Mouse (Mus musculus): ENCODE measurements around the gene Akr1c18. TPM values are rescaled to one million over a fixed set of nuclear protein-coding genes. Genes with fewer than 3 reads are reported as not detected.
"Not testable (repeated sequence)": the region's sequence is repeated elsewhere in the genome, so short reads cannot be mapped to it uniquely, and the experiment has no call there.

Akr1c18 gene
- 1 to 10 TPM; 1.4 to 1.8 TPM for total RNA-seq (2021)
- long read RNA-seq, partial matches to known transcripts, result 3 of 5 reads
- long read RNA-seq, other reads (novel, unspliced or antisense), result 0 of 5 reads

GRCm38 (mm10) chr13:4150518-4150917 is at the start of gene Akr1c18:
Akr1c18 (minus strand) TSS chr13:4150654.
- DNase-seq (ENCODE audit: low spot score in 2 of 2), result no peak

DNA sequence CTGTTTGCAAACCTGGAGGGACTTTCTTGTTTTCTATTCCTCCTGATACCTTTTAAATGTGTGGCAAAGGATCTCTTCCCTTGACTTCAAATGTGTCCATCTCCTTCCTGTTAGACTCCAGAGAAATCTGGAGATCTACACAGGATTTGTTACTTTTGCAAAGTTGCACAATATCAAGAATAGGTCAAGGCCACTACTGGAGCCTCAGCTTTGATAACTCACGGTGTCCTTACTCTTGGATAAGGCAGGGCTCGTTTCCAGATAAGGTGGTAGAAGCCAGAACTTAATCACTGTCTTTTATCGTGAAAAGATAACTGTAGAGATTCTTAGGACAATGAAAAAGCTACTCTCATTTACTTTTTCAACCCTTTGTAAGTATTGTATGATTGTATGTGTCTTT is 42.1 kb upstream of the Akr1c18 start:
- no peak for DNase-seq (ENCODE audit: low spot score in 2 of 2)

DNA sequence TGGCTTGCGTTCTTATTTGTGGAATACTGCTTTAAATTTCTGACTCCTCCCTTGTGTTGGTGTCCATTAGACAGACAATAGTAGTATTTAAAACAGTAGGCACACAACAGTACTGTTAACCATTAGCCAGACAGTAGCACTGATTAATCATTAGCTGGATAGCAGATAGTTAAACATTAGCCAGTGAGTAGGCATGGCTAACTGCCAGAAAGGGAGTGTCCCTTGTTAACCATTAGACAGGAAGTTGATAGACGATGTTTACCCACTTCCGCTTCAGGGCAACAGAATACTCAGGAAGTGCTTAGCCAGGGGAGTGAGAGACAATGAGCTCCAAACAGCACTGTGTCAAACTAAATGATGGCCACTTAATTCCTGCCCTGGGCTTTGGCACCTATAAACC is 40.5 kb upstream of the Akr1c18 start, which contains the start of gene Akr1c13:
Akr1c13 (plus strand) TSS at position 247 of the 400 bp plus-strand sequence.
- no peak for DNase-seq (ENCODE audit: low spot score in 2 of 2)

DNA sequence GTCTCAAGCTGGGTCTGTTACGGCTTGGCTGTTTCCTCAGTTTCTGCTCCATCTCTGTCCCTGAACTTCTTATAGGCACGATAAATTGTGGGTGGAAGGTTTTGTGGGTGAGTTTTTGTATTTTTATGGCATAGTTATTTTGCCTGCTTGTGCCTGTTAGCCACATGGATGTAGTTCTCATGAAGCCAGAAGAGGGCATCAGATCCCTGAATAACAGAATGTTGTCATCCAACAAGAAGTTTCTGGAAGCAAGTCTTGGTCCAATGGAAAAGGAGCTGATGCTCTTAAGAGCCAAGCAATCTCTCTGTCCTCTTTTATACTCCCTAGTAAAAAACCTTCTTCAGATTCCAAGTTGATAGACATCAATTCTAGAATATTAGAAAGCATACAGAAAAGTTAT is 37.7 kb upstream of the Akr1c18 start:
- peak in 1 of 2 experiments; percentile 25 for DNase-seq (ENCODE audit: low spot score in 2 of 2)

DNA sequence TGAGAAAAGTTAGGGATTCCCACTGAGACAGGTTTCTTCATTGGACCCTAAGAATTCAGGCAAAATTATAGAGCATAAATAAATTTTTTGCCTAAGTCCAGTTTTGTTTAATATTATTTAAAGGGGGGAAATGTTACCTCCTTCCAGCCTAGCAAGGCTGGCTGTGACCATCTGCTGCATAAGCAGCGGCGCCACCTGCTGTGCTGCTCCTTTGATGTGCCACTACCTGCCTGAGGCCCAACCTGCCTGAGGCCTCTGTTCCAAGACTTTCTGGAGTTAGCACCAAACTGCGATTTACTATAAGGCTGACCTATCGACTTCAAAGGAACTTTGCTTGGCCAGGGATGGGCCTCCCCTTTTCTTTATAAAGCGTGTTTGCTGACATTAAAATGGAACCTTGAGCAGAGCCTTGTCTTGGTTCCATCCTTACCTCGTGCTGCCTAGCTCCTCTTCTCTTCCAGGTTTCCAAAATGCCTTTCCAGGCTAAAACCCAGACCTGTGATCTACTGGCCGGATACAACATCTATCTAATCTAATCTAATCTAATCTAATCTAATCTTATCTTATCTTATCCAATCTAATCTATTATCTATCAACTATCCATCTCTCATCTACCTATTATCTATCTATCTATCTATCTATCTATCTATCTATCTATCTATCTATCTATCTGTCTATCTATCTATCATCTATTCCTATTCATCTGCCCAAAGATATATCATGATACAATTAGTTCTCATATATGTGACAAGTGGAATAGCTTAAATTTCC is 36.4 kb upstream of the Akr1c18 start:
- DNase-seq (ENCODE audit: low spot score in 2 of 2), result not testable (repeated sequence)

GRCm38 (mm10) chr13:4183116-4183515 is 32.7 kb upstream of the Akr1c18 start:
- no peak for DNase-seq (ENCODE audit: low spot score in 2 of 2)

DNA sequence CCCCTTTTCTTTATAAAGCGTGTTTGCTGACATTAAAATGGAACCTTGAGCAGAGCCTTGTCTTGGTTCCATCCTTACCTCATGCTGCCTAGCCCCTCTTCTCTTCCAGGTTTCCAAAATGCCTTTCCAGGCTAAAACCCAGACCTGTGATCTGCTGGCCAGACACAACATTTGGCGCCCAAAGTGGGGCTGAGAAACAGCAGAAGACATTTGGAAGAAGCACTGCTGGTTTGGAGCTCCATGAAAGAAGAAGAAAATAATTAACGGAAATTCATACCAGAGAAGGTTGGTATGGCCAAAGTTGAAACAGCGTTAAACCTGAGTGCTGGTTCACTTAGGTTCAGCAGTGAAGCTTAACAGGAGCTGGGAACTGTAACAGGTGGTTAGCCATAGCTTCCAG is 30.9 kb upstream of the Akr1c18 start:
- not testable (repeated sequence) for DNase-seq (ENCODE audit: low spot score in 2 of 2)

DNA sequence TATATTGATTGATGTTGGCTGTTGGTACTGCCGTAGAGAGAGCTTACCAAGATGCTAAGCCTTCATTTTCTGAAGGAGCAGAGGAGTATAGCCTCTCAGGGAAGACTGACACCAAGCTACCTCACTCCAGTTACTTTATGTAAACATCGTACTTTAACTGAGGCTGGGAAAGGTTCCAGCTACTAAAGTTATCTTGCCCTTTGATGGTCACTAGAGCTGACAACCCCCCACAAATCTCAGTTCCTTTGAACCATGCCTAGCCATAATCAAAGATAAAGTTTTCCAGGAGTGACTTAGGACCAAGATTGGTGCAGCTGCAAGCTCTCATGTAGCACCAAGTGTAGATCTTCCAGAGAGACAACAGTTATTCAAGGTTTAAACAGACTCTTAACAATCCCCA is 22.5 kb upstream of the Akr1c18 start:
- DNase-seq (ENCODE audit: low spot score in 2 of 2), result no peak

GRCm38 (mm10) chr13:4168006-4168405 is 17.6 kb upstream of the Akr1c18 start:
- no peak for DNase-seq (ENCODE audit: low spot score in 2 of 2)

- DNase-seq (ENCODE audit: low spot score in 2 of 2), result no peak
These were observed 4.8 kb upstream of the Akr1c18 start for GRCm38 (mm10) chr13:4155286-4155685.

GRCm38 (mm10) chr13:4153593-4153992 is 3.1 kb upstream of the Akr1c18 start:
- DNase-seq (ENCODE audit: low spot score in 2 of 2), result no peak

- DNase-seq (ENCODE audit: low spot score in 2 of 2), result no peak
These were observed 2.5 kb upstream of the Akr1c18 start for GRCm38 (mm10) chr13:4152908-4153307.

- no peak for DNase-seq (ENCODE audit: low spot score in 2 of 2)
These were observed 6.2 kb downstream of the Akr1c18 start for GRCm38 (mm10) chr13:4144261-4144660.

DNA sequence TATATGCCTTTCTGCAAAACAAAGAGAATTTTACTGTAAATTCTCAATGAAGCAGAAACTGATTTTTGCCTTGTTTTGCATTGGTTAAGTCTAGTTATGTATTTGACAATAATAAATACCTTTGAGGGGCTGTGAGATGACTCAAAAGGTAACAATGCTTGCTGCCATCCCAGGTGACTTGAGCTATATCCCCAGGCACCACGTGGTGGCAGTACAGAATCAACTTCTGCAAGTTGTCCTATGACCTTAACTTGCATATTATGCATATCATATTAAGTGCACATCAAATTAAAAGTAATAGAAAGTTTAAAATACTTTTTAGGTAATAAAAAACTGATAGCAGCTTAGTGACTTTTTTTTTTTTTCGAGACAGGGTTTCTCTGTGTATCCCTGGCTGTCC is 17.4 kb downstream of the Akr1c18 start:
- no peak for DNase-seq (ENCODE audit: low spot score in 2 of 2)

DNA sequence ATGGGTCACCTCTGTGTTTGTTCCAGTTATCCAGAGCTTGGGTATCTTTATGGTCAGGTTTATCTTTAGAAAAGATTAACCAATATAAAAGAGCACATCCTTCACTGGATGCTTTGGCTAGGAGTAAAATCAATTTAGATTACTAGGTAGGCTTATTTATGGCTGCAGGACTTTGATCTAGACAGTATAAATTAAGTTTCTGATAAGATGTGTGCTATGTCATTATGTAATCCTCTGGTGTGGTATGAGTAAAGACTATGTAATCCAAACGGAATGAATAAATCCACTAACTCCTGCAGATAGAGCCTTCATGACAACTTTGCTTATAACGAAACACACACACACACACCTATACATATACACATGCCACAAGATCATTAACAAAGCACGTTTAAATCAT is 18.7 kb downstream of the Akr1c18 start:
- no peak for DNase-seq (ENCODE audit: low spot score in 2 of 2)

- DNase-seq (ENCODE audit: low spot score in 2 of 2), result no peak
These were observed 19.1 kb downstream of the Akr1c18 start for GRCm38 (mm10) chr13:4131317-4131716.

DNA sequence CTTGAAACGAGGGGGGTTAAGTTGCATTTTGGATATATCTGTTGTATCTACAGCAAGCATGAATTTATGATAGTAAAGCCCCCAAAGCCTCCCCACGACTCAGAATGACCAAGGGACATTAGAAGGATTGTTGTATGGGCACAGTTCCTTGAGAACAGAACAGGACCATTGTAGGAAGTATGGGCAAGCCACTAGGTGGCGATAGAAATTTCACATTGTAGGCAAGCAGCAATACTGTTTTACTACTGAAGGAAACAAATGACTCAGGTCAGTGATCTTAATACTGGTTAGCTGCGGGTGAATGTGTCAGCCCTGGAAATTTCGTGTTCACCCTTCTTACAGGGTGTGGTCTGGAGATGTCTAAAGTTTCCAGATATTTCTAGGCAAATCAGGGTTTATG is 21.4 kb downstream of the Akr1c18 start:
- peak; percentile 4 to 25 for DNase-seq (ENCODE audit: low spot score in 2 of 2)

GRCm38 (mm10) chr13:4125846-4126245 is 24.6 kb downstream of the Akr1c18 start:
- DNase-seq (ENCODE audit: low spot score in 2 of 2), result not testable (repeated sequence)

DNA sequence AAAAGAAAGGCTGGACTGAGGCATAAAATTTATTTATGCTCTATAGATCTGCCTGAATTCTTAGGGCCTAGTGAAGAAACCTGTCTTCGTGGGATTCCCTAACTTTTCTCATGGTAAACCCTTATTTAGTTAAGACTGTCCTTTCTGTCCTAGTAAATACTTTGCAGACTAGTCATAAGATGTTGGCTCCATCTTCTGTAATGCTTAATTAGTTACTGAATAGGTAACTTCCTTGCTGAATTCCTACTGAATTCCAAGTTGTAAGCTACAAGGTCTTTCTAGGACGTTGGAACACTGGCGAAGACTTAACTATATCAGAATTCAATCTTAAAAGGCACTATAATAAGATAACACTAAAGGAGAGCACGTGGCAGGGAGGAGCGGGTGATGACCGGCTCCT is 26.0 kb downstream of the Akr1c18 start:
- not testable (repeated sequence) for DNase-seq (ENCODE audit: low spot score in 2 of 2)

DNA sequence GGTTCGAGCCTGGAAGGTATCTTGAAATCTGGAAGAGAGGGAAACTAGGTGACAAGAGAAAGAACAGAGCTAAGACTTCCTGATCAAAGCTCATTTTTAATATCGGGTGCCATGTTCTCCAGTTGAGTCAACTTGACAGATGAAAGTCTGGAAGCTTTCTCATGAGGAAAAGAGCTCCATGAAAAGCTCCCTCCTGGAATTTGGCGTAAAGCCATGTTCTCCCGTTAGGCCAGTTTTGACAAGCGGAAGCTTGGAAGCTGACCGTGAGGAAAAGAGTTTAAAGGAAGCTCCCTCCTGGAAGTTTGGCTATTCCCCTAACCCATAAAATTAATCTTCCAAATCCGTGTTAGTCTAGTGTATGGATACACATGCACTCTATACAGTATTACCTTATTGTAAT is 27.3 kb downstream of the Akr1c18 start:
- DNase-seq (ENCODE audit: low spot score in 2 of 2), result no peak

DNA sequence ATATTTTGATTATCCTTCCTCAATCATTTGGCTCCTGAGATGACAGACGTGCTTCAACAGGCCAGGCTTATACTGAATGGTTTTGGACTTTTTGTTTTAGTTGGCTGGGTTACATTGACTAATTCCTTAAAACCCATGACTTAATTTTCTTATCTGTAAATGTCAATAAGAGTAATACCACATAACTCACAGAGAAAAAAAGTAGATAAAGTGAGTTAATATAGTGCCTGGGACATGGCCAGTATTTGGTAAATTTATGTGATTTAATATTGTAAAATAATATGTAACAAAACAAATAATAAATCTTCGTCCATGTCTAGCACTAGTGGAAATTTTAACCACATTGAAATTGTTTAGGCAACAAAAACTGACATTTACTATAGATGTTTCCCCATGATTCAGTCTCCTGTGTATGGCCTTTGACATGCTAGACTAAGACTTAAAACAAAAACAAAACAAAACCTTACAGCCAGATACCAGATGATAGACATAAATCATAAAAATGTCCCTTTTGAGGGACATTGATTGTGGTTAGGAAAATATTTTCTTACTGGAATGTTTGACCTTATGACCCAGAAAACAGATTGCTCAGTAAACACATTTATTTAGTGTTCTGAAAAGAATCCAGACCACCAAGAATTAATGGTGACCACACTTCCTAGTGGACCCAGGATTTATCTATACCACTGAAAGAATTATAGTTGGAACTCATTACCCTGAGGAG is 31.1 kb downstream of the Akr1c18 start:
- DNase-seq (ENCODE audit: low spot score in 2 of 2), result no peak
